Mouse (Mus musculus) E14TG2a.4 (cell line): ENCODE measurements around the gene Mbnl1.

ENCODE experiments used
- CTCF ChIP-seq: conservative IDR thresholded peaks from 2 replicates; pipeline ENCODE4 v1.5.1; 2014; ENCODE audit warnings: low read length
- NANOG ChIP-seq: IDR thresholded peaks from 2 replicates; pipeline ENCODE4 v1.6.1; 2014; ENCODE audit warnings: borderline replicate concordance, low read length, mixed read lengths
- POU5F1 ChIP-seq: IDR thresholded peaks from 2 replicates; pipeline ENCODE4 v1.6.1; 2014; ENCODE audit warnings: low read length, borderline replicate concordance

- TF ChIP-seq CTCF, result no peak
- no peak for TF ChIP-seq POU5F1
- TF ChIP-seq NANOG, result no peak
These were observed 34.9 kb downstream of the Mbnl1 start for GRCm38 (mm10) chr3:60507496-60507895.
